Comparison of ENCODE assay signal across 11 mouse cellular contexts in genomic region chr17:45406281-45406680, GRCm38 (mm10). TPM values are rescaled to one million over a fixed set of nuclear protein-coding genes. Genes with fewer than 3 reads are reported as not detected.
A peak's percentile ranks its signal among the peaks of the same experiment; 100 is the strongest.
DNase-seq lines count a peak whose midpoint lies in the region; ATAC-seq and TF ChIP-seq lines count a peak whose summit lies in the region.
"Had no signal": no experiment of that assay in that cellular context is flagged by ENCODE, and none has a peak within 500 bp of the region (broad histone marks: within the 10 kb centered on the region; RNA-seq: fewer than 3 reads in every experiment).

No protein-coding gene starts in this region.

- peaks cover 68% of the 10 kb centered on the region for H3K36me3 ChIP-seq in heart, embryonic 12.5 days
- H3K36me3 ChIP-seq in lung, postnatal 0 days (ENCODE audit: insufficient read depth, low read length): peaks cover 18% of the 10 kb centered on the region
- peaks cover 24% of the 10 kb centered on the region for H3K36me3 ChIP-seq in ES-E14 (ENCODE audit: control insufficient read depth, insufficient read depth, low read length, poor library complexity, severe bottlenecking)

- peak; percentile 25; the same call in 1 of the 2 replicates for TF ChIP-seq CTCF in lung, postnatal 0 days (IDR thresholded peaks at IDR 0.05)

- no peak overlapping the region for H3K4me2 ChIP-seq in heart, embryonic 12.5 days
- no peak overlapping the region for H3K4me2 ChIP-seq in lung, postnatal 0 days (replicated peaks; ENCODE audit: low read depth, low read length)
- H3K4me2 ChIP-seq: limb, embryonic 12.5 days; stomach, embryonic 15.5 days had no signal

- no peaks in the 10 kb centered on the region for H3K27me3 ChIP-seq in heart, embryonic 12.5 days (replicated peaks)
- H3K27me3 ChIP-seq in lung, postnatal 0 days (replicated peaks; ENCODE audit: insufficient read depth, low read length): no peaks in the 10 kb centered on the region
- H3K27me3 ChIP-seq: limb, embryonic 12.5 days; stomach, embryonic 15.5 days had no signal

- 94% methylated on average over 10 of the region's 10 CpGs for WGBS in heart, embryonic 12.5 days
- 92% methylated on average over 10 of the region's 10 CpGs for WGBS in lung, postnatal 0 days

- no peak overlapping the region for H3K4me3 ChIP-seq in heart, embryonic 12.5 days
- no peak overlapping the region for H3K4me3 ChIP-seq in lung, postnatal 0 days (ENCODE audit: low read depth, low read length)
- H3K4me3 ChIP-seq in ES-E14 (ENCODE audit: insufficient read depth in 1 of 2, low read depth in 1 of 2, low read length in 2 of 2, poor library complexity in 1 of 2, severe bottlenecking in 1 of 2): no peak overlapping the region
- H3K4me3 ChIP-seq: limb, embryonic 12.5 days; stomach, embryonic 15.5 days had no signal

- in situ Hi-C loops in ES-E14 (cut with MboI; ENCODE audit: low sequenced_read_pairs in 2 of 2, unreplicated experiment in 2 of 2): loop anchor here in 1 of 2 experiments (25.0 kb wide), 1 partner anchor 806 kb away; the partner anchor contains the start of genes Polh and Xpo5

- no peak for TF ChIP-seq EP300 in lung, postnatal 0 days (IDR thresholded peaks at IDR 0.05)

- H3K4me1 ChIP-seq in heart, embryonic 12.5 days (replicated peaks): peaks cover 4% of the 10 kb centered on the region; the same call in 1 of the 2 replicates
- no peaks in the 10 kb centered on the region for H3K4me1 ChIP-seq in lung, postnatal 0 days (ENCODE audit: insufficient read depth, low read depth, low read length)
- no peaks in the 10 kb centered on the region; a peak in 1 of 4 replicates for H3K4me1 ChIP-seq in ES-E14 (ENCODE audit: control insufficient read depth in 2 of 2, insufficient read depth in 2 of 2, low read length in 2 of 2, poor library complexity in 1 of 2)
- H3K4me1 ChIP-seq: stomach, embryonic 15.5 days had no signal

- ATAC-seq in heart, embryonic 12.5 days (ENCODE audit: insufficient number of reproducible peaks, low FRiP score): no peak
- no peak for ATAC-seq in lung, postnatal 0 days

- no peak overlapping the region for H3K27ac ChIP-seq in heart, embryonic 12.5 days (ENCODE audit: poor library complexity, severe bottlenecking)
- H3K27ac ChIP-seq in lung, postnatal 0 days (ENCODE audit: low read length): no peak overlapping the region
- H3K27ac ChIP-seq in ES-E14 (ENCODE audit: insufficient read depth, low read depth, low read length, poor library complexity, severe bottlenecking): no peak overlapping the region
- H3K27ac ChIP-seq: limb, embryonic 12.5 days; stomach, embryonic 15.5 days had no signal

- H3K9me3 ChIP-seq in heart, embryonic 12.5 days (replicated peaks): no peaks in the 10 kb centered on the region
- H3K9me3 ChIP-seq in lung, postnatal 0 days (ENCODE audit: low read length): no peaks in the 10 kb centered on the region
- no peaks in the 10 kb centered on the region for H3K9me3 ChIP-seq in ES-E14 (ENCODE audit: control insufficient read depth, insufficient read depth, low read depth, low read length)
- H3K9me3 ChIP-seq: limb, embryonic 12.5 days; stomach, embryonic 15.5 days had no signal

- DNase-seq in heart, adult 11 months: peak; percentile 76
- DNase-seq in lung, postnatal 0 days (ENCODE audit: low spot score): no peak
- no peak for DNase-seq in lung, adult 18-20 months
- DNase-seq in ES-E14 (ENCODE audit: low read depth, low spot score): peak; percentile 51
- DNase-seq in naive thymus-derived CD4-positive, alpha-beta T cell, adult 2 months (ENCODE audit: low read depth): peak; percentile 22
- DNase-seq in layer of hippocampus, adult 9-10 months (ENCODE audit: low spot score): no peak
- no peak for DNase-seq in embryo, embryonic 10.5 days (ENCODE audit: low spot score)
- DNase-seq: kidney, adult 9 months had no signal

- H3K9ac ChIP-seq in heart, embryonic 12.5 days: no peak overlapping the region
- no peak overlapping the region for H3K9ac ChIP-seq in lung, postnatal 0 days (replicated peaks; ENCODE audit: low read depth)
- H3K9ac ChIP-seq in ES-E14 (ENCODE audit: insufficient read depth, low read depth, low read length, poor library complexity, severe bottlenecking): no peak overlapping the region
- H3K9ac ChIP-seq: limb, embryonic 12.5 days; stomach, embryonic 15.5 days had no signal

TF ChIP-seq in ES-E14, 5 proteins besides CTCF, POLR2A, EP300 and RAD21:
- TF ChIP-seq ZNF384 (IDR thresholded peaks at IDR 0.05; ENCODE audit: low read depth, low read length) (no peak; the same call in 1 of the 2 replicates), MAFK (IDR thresholded peaks at IDR 0.05; ENCODE audit: insufficient read depth, low read depth, low read length) (no peak), ZC3H11A (IDR thresholded peaks at IDR 0.05; ENCODE audit: borderline replicate concordance, low read depth, low read length) (no peak), HCFC1 (IDR thresholded peaks at IDR 0.05; ENCODE audit: borderline replicate concordance, insufficient read depth, low read length) (no peak), CHD2 (IDR thresholded peaks at IDR 0.05; ENCODE audit: low read depth, low read length) (no peak)

RNA-seq across cellular contexts. Expression of gene Cdc5l, which starts 27.3 kb away (rescaled TPM):
- polyA plus RNA-seq in heart, embryonic 12.5 days (2016; fragmentation: Nextera tagmentation; extraction: Ambion mirVana): 49.9 and 53.0 TPM in 2 replicates
- 30.3 and 37.8 TPM in 2 replicates for polyA plus RNA-seq in lung, postnatal 0 days (2015; fragmentation: Nextera tagmentation; extraction: Ambion mirVana)
- 116 and 125 TPM in 2 replicates for total RNA-seq in ES-E14 (2012; rRNA removed)

Comparison
In these comparisons a context has a peak if more than half of its experiments do, and no peak if none do; other contexts are left out.
1. DNase-seq: peak in heart, adult 11 months (single experiment), ES-E14 (single experiment) and naive thymus-derived CD4-positive, alpha-beta T cell, adult 2 months (single experiment); none in lung, postnatal 0 days (single experiment), lung, adult 18-20 months (0 of 2), layer of hippocampus, adult 9-10 months (single experiment) and embryo, embryonic 10.5 days (single experiment).